Mouse (Mus musculus): ENCODE results near the gene Ccna2. TPM values are rescaled to one million over a fixed set of nuclear protein-coding genes. Genes with fewer than 3 reads are reported as not detected.
A peak's percentile ranks its signal among the peaks of the same experiment; 100 is the strongest.

The Ccna2 gene
- total and polyA plus RNA-seq, 2 experiments: 0.67 to 0.74 TPM

DNA sequence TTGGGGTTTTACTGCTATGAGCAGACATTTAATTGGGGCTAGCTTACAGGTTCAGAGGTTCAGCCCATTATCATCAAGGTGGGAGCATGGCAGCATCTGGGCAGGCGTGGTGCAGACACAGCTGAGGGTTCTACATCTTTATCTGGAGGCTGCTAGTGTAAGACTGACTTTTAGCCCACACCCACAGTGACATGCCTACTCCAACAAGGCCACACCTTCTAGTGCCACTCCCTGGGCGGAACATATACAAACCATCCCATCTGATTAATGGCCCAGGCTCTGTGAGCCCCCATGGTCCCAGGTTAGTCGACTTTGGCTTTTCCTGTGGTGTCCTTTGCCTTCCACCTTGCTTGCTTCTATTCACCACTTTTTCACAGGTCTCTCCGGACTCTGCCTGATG lies 12.3 kb downstream of the Ccna2 start:
- no peak overlapping the region for H3K9ac ChIP-seq (ENCODE audit: low read depth, low read length)
- H3K79me2 ChIP-seq (ENCODE audit: control insufficient read depth, insufficient read depth, low read length): no peaks in the 10 kb centered on the region
- DNase-seq (ENCODE audit: extremely low read depth, low read depth, low spot score): no peak
- H3K27ac ChIP-seq (replicated peaks; ENCODE audit: insufficient read depth, low read depth, low read length): no peak overlapping the region
- TF ChIP-seq POLR2A (IDR thresholded peaks at IDR 0.05; ENCODE audit: extremely low read depth, insufficient read depth, low read length) (no peak), CTCF (IDR thresholded peaks at IDR 0.05; ENCODE audit: low read depth, low read length) (no peak)
- peaks cover 56% of the 10 kb centered on the region for H3K36me3 ChIP-seq (ENCODE audit: control insufficient read depth, insufficient read depth, low read length)
- no peak overlapping the region for H3K4me3 ChIP-seq (ENCODE audit: insufficient read depth, low read depth, low read length)
- 85% methylated on average over 4 of the region's 4 CpGs for WGBS
- no peaks in the 10 kb centered on the region for H3K4me1 ChIP-seq (ENCODE audit: control insufficient read depth, insufficient read depth, low read length)
- no peaks in the 10 kb centered on the region for H3K27me3 ChIP-seq (ENCODE audit: control insufficient read depth, insufficient read depth, low read length)

DNA sequence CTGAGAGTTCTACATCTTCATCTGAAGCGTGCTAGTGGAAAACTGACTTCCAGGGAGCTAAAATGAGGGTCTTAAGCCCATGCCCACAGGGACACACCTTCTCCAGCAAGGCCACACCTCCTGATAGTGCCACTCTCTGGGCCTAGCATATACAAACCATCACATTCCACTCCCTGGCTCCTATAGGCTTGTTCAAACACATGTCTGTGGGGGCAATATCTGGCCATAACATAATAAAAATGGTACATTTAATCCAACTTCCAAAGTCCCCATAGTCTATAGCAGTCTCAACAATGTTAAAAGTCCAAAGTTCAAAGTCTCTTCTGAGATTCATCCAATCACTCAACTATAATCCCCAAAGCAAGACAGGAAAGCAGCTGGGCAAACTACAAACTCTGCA lies 14.3 kb downstream of the Ccna2 start:
- Histone ChIP-seq H3K4me1 (ENCODE audit: control insufficient read depth, insufficient read depth, low read length) (no peaks in the 10 kb centered on the region), H3K4me3 (ENCODE audit: insufficient read depth, low read depth, low read length) (no peak overlapping the region), H3K27ac (replicated peaks; ENCODE audit: insufficient read depth, low read depth, low read length) (no peak overlapping the region), H3K9ac (ENCODE audit: low read depth, low read length) (no peak overlapping the region), H3K36me3 (ENCODE audit: control insufficient read depth, insufficient read depth, low read length) (peaks cover 46% of the 10 kb centered on the region), H3K79me2 (ENCODE audit: control insufficient read depth, insufficient read depth, low read length) (no peaks in the 10 kb centered on the region), H3K27me3 (ENCODE audit: control insufficient read depth, insufficient read depth, low read length) (no peaks in the 10 kb centered on the region)
- TF ChIP-seq CTCF (IDR thresholded peaks at IDR 0.05; ENCODE audit: low read depth, low read length) (no peak), POLR2A (IDR thresholded peaks at IDR 0.05; ENCODE audit: extremely low read depth, insufficient read depth, low read length) (no peak)
- DNase-seq (ENCODE audit: extremely low read depth, low read depth, low spot score): no peak
- whole genome bisulfite sequencing: 97% methylated on average over 1 of the region's 1 CpGs

DNA sequence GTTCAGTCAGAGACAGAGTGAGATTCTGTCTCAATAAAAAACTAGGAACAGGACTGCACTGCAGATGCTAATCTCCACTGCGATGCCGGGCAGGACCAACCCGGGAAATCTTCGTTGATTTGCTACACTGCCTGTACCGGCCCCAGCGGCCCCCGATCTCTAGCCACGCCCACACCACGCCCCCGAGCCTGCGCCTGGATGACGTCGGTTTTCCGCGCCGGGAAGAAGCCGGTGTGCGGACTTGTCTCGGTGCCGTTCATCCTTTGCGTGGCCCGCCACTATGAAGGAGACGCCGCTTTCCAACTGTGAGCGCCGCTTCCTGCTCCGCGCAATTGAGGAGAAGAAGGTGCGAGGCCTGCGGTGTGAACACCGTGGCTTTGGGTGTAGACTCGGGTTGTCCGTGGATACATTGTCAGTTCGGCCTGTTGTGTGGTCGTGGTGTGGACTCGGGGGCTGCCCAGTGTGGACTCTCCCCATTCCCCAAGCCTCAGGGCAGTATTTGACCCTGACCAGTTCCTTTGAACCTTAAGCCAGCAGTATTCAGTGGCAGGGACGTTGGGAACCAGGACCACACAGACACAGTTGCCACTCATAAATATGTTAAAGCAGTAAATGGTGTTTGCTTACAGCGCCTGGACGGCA lies 19.4 kb downstream of the Ccna2 start, which contains the start of gene Exosc9:
Exosc9 (plus strand) TSS at position 201 of the 642 bp plus-strand sequence.
- no peak within 1 kb of the TSS for H3K27ac ChIP-seq (replicated peaks; ENCODE audit: insufficient read depth, low read depth, low read length)
- peak; percentile 62 for DNase-seq (ENCODE audit: extremely low read depth, low read depth, low spot score)

DNA sequence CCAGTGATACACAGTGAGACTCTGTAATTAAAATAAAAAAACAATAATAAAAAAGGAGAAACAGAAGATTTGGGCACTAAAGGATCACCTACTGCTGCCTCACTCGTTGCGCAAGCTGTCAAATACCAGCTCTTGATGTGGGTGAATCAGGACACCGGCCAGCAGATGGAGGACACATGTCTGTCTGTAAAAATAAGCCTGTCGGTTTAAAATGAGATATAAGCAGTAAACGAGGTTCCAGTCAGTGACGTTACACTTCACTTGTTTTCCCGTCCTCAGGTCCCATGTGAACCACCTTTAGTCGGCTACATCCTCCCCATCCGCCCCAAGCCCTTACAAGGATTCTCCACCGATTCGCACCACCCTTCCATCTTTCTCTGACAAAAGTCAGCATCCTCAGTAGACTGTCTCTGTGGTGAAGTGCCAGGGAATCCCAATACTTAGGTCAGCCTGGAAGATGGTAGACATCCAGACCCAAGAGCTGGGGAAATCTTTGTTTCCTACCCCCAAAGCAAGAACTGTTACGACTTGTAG lies 20.0 kb downstream of the Ccna2 start:
- Histone ChIP-seq H3K27ac (replicated peaks; ENCODE audit: insufficient read depth, low read depth, low read length) (no peak overlapping the region), H3K4me3 (ENCODE audit: insufficient read depth, low read depth, low read length) (peak overlapping the region; percentile 92), H3K79me2 (ENCODE audit: control insufficient read depth, insufficient read depth, low read length) (no peaks in the 10 kb centered on the region), H3K9ac (ENCODE audit: low read depth, low read length) (0 out of 2 replicates have a peak overlapping the region, but pooled peaks have one; percentile 9), H3K4me1 (ENCODE audit: control insufficient read depth, insufficient read depth, low read length) (peaks cover 2% of the 10 kb centered on the region; the same call in 1 of the 2 replicates), H3K27me3 (ENCODE audit: control insufficient read depth, insufficient read depth, low read length) (no peaks in the 10 kb centered on the region), H3K36me3 (ENCODE audit: control insufficient read depth, insufficient read depth, low read length) (peaks cover 23% of the 10 kb centered on the region)
- 9% methylated on average over 12 of the region's 12 CpGs for WGBS
- peak; percentile 60 for DNase-seq (ENCODE audit: extremely low read depth, low read depth, low spot score)
- TF ChIP-seq POLR2A (IDR thresholded peaks at IDR 0.05; ENCODE audit: extremely low read depth, insufficient read depth, low read length) (no peak), CTCF (IDR thresholded peaks at IDR 0.05; ENCODE audit: low read depth, low read length) (no peak)

More for the DNA sequence above, 19.4 kb downstream of the Ccna2 start, which contains the start of gene Exosc9:
- WGBS: under 1% methylated on average over 39 of the region's 39 CpGs
- Histone ChIP-seq H3K36me3 (ENCODE audit: control insufficient read depth, insufficient read depth, low read length) (peaks cover 23% of the 10 kb centered on the region), H3K4me3 (ENCODE audit: insufficient read depth, low read depth, low read length) (peak within 1 kb of the TSS; percentile 92), H3K9ac (ENCODE audit: low read depth, low read length) (peak within 1 kb of the TSS; percentile 74), H3K27me3 (ENCODE audit: control insufficient read depth, insufficient read depth, low read length) (no peaks in the 10 kb centered on the region), H3K4me1 (ENCODE audit: control insufficient read depth, insufficient read depth, low read length) (peaks cover 2% of the 10 kb centered on the region; the same call in 1 of the 2 replicates), H3K79me2 (ENCODE audit: control insufficient read depth, insufficient read depth, low read length) (no peaks in the 10 kb centered on the region)
- TF ChIP-seq CTCF (IDR thresholded peaks at IDR 0.05; ENCODE audit: low read depth, low read length): no peak
- 0 out of 2 replicates have a peak, but pooled peaks have one; percentile 16 for TF ChIP-seq POLR2A (IDR thresholded peaks at IDR 0.05; ENCODE audit: extremely low read depth, insufficient read depth, low read length)

DNA sequence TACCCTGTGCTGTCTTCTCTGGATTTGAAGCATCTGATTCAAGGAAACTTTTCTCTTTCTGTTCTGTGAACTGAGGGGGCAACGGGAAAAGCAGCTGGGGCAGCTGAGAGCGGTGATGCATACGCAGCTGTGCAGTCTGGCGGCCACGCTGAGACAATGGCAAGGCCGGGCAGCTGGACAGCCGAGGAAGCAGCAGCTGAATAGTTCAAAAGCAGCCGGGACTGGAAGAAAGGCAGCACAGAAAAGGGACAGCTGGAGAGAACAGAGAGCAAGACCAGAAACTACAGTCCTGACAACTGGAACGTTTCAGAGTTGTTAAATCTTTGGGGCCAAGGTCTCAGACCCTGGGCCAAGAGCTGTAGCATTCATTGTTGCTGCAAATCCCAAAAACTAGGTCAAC lies 20.6 kb downstream of the Ccna2 start:
- TF ChIP-seq CTCF (IDR thresholded peaks at IDR 0.05; ENCODE audit: low read depth, low read length) (no peak), POLR2A (IDR thresholded peaks at IDR 0.05; ENCODE audit: extremely low read depth, insufficient read depth, low read length) (no peak)
- peaks cover 2% of the 10 kb centered on the region; the same call in 1 of the 2 replicates for H3K4me1 ChIP-seq (ENCODE audit: control insufficient read depth, insufficient read depth, low read length)
- H3K79me2 ChIP-seq (ENCODE audit: control insufficient read depth, insufficient read depth, low read length): no peaks in the 10 kb centered on the region
- no peak for DNase-seq (ENCODE audit: extremely low read depth, low read depth, low spot score)
- no peak overlapping the region for H3K9ac ChIP-seq (ENCODE audit: low read depth, low read length)
- peaks cover 19% of the 10 kb centered on the region for H3K36me3 ChIP-seq (ENCODE audit: control insufficient read depth, insufficient read depth, low read length)
- H3K27me3 ChIP-seq (ENCODE audit: control insufficient read depth, insufficient read depth, low read length): no peaks in the 10 kb centered on the region
- 59% methylated on average over 9 of the region's 9 CpGs for WGBS
- H3K27ac ChIP-seq (replicated peaks; ENCODE audit: insufficient read depth, low read depth, low read length): no peak overlapping the region
- H3K4me3 ChIP-seq (ENCODE audit: insufficient read depth, low read depth, low read length): no peak overlapping the region

DNA sequence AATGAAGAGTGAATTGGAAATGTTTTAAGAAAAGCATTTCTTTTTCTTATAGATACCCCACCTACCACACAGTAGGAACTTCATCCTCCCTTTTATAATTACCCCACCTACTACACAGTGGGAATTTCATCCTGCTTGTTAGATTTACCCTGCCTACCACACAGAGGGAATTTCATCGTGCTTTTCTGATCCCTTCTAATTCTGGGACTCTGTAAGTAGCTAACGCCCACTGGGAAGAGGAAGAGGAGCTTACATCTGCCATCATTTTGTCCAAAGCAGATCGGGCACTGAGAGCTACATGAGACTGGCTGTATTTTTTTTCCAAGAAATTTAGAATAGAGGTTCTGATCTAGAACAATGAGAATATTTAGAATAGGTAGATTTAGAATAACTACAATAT lies 27.0 kb downstream of the Ccna2 start:
- H3K79me2 ChIP-seq (ENCODE audit: control insufficient read depth, insufficient read depth, low read length): no peaks in the 10 kb centered on the region
- no peak for TF ChIP-seq POLR2A (IDR thresholded peaks at IDR 0.05; ENCODE audit: extremely low read depth, insufficient read depth, low read length)
- TF ChIP-seq CTCF (IDR thresholded peaks at IDR 0.05; ENCODE audit: low read depth, low read length): no peak
- DNase-seq (ENCODE audit: extremely low read depth, low read depth, low spot score): no peak
- H3K27ac ChIP-seq (replicated peaks; ENCODE audit: insufficient read depth, low read depth, low read length): no peak overlapping the region
- no peaks in the 10 kb centered on the region for H3K36me3 ChIP-seq (ENCODE audit: control insufficient read depth, insufficient read depth, low read length)
- WGBS: 79% methylated on average over 3 of the region's 3 CpGs
- H3K4me3 ChIP-seq (ENCODE audit: insufficient read depth, low read depth, low read length): no peak overlapping the region
- no peaks in the 10 kb centered on the region for H3K4me1 ChIP-seq (ENCODE audit: control insufficient read depth, insufficient read depth, low read length)
- no peaks in the 10 kb centered on the region for H3K27me3 ChIP-seq (ENCODE audit: control insufficient read depth, insufficient read depth, low read length)
- no peak overlapping the region for H3K9ac ChIP-seq (ENCODE audit: low read depth, low read length)
